Mouse (Mus musculus): ENCODE measurements at regions not wholly inside any gene's neighbourhood (a gene's known extent, or its start where the extent isn't known, plus 50 kb on each side); places are given as distances from the start of the nearest gene placed in this dataset.

DNA sequence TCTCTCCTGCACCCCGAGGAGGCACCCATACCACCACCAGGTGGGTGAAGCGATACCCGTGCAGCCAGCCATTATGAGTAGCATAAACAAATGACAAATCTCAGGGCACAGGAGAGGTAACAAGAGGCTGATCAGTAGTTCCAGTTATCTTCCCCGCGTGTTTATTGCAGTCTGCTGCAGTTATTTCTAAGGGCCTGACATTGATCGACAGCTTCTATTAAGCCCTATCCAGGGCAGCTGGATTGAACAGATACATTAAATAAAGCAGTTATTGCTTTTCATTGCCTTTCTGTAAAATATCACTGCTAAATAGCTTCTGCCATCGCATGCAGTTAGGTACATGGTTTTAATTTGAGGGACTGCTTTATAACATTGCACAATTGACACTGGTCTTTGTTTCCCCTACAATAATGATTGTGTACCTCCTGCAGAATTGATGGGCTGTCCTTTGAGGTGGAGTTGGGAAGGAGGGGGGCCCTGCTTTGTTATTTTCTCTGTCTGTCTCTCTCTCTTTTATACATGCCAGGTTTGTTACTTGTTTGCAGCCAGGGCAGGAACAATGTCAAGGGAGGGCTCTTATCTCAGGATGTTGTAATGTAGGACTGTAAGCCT is 245.0 kb downstream of the Gpat3 start:
- TF ChIP-seq POLR2A (IDR thresholded peaks at IDR 0.05; ENCODE audit: low read depth, low read length) (no peak), CTCF (IDR thresholded peaks at IDR 0.05; ENCODE audit: extremely low read depth, insufficient read depth, insufficient read length, insufficient replicate concordance) (no peak)

All from spleen, adult 2 months (tissue).